12 mouse cellular contexts compared by ENCODE assay signal in genomic region chr7:139339184-139339583, GRCm38 (mm10).
"Had no signal": no experiment of that assay in that cellular context is flagged by ENCODE, and none has a peak within 500 bp of the region (broad histone marks: within the 10 kb centered on the region; RNA-seq: fewer than 3 reads in every experiment).

No protein-coding gene starts in this region.

- H3K36me3 ChIP-seq: limb, embryonic 10.5 days; liver, embryonic 15.5 days; neural tube, embryonic 12.5 days had no signal

- H3K4me1 ChIP-seq: limb, embryonic 10.5 days; liver, embryonic 15.5 days; neural tube, embryonic 12.5 days had no signal

- ATAC-seq: lung, postnatal 0 days had no signal

- H3K9ac ChIP-seq: liver, embryonic 15.5 days; neural tube, embryonic 12.5 days had no signal

- H3K27me3 ChIP-seq: liver, embryonic 15.5 days; neural tube, embryonic 12.5 days had no signal

- H3K9me3 ChIP-seq: limb, embryonic 10.5 days; liver, embryonic 15.5 days; neural tube, embryonic 12.5 days had no signal

- H3K4me3 ChIP-seq: left cerebral cortex, adult 2 months; limb, embryonic 10.5 days; liver, embryonic 15.5 days; neural tube, embryonic 12.5 days had no signal

- H3K4me2 ChIP-seq: liver, embryonic 11.5 days; liver, embryonic 15.5 days; neural tube, embryonic 12.5 days had no signal

- DNase-seq: kidney, postnatal 25 days; lung, adult 2 months; lung, postnatal 36 days; midbrain, embryonic 14.5 days; thymus, postnatal 4 days had no signal

- H3K27ac ChIP-seq: left cerebral cortex, adult 2 months; limb, embryonic 10.5 days; liver, embryonic 15.5 days; neural tube, embryonic 12.5 days; stomach, postnatal 0 days had no signal
